Mouse (Mus musculus) hindbrain, embryonic 14.5 days (tissue): ENCODE results near the gene Oxld1. TPM values are rescaled to one million over a fixed set of nuclear protein-coding genes. Genes with fewer than 3 reads are reported as not detected.

Experiments used
- ATAC-seq: fragments of 200-750 bp; cut with Nextera tagmentation; 2 replicates; pipeline ENCODE4 v1.8.0; 2017; ENCODE audit warnings: moderate number of reproducible peaks, mild to moderate bottlenecking, moderate TSS enrichment, moderate library complexity; ENCODE audit not compliant: low FRiP score
- DNase-seq: peaks from one replicate; pipeline ENCODE4 v3.0.0-alpha.2; 2015; ENCODE audit warnings: low spot score
- H3K27ac ChIP-seq: fragments of 300-500 bp; sonication (generic); 2 replicates; pipeline ENCODE4 v1.5.1; 2014; ENCODE audit warnings: mild to moderate bottlenecking, moderate library complexity
- H3K27me3 ChIP-seq: fragments of 300-500 bp; sonication (generic); 2 replicates; pipeline ENCODE4 v1.6.1; 2014; ENCODE audit warnings: mild to moderate bottlenecking, low read length, mixed read lengths; ENCODE audit not compliant: control insufficient read depth, insufficient read depth
- H3K36me3 ChIP-seq: fragments of 300-500 bp; sonication (generic); replicated peaks from 2 replicates; pipeline ENCODE4 v1.6.1; 2014; ENCODE audit not compliant: control insufficient read depth, insufficient read depth
- H3K4me1 ChIP-seq: fragments of 300-500 bp; sonication (generic); replicated peaks from 2 replicates; pipeline ENCODE4 v1.6.1; 2014; ENCODE audit warnings: antibody characterized with exemption, low read length, mixed read lengths; ENCODE audit not compliant: control insufficient read depth, insufficient read depth
- H3K4me2 ChIP-seq: fragments of 300-500 bp; sonication (generic); replicated peaks from 2 replicates; pipeline ENCODE4 v1.6.1; 2014; ENCODE audit warnings: mild to moderate bottlenecking, moderate library complexity
- H3K4me3 ChIP-seq: fragments of 300-500 bp; sonication (generic); replicated peaks from 2 replicates; pipeline ENCODE4 v1.5.1; 2014; ENCODE audit warnings: mild to moderate bottlenecking, low read length
- H3K9ac ChIP-seq: fragments of 300-500 bp; sonication (generic); 2 replicates; pipeline ENCODE4 v1.6.1; 2014
- H3K9me3 ChIP-seq: fragments of 300-500 bp; sonication (generic); 2 replicates; pipeline ENCODE4 v1.6.1; 2016; ENCODE audit warnings: low read length; ENCODE audit not compliant: control insufficient read depth
- WGBS: fragments of 180-500 bp; shearing (Covaris S2); extraction: QIAGEN DNeasy Blood & Tissue Kit; methylation state at CpG from one replicate; pipeline ENCODE4 v1.1.7; 2014; 5-methylcytosine and 5-hydroxymethylcytosine counted together
- polyA plus RNA-seq: library from polyadenylated mRNA; unstranded; fragments of >200 nt; fragmentation: Nextera tagmentation; extraction: Ambion mirVana; gene quantifications from 2 replicates; pipeline ENCODE4 v1.2.1, GENCODE M21; 2014

Gene Oxld1
- polyA plus RNA-seq, 1 experiment from 2014 or later: 12.4 TPM

- 91% methylated on average over 2 of the region's 2 CpGs for WGBS
- no peaks in the 10 kb centered on the region for H3K27me3 ChIP-seq
- H3K4me2 ChIP-seq: no peak overlapping the region
- peaks cover 22% of the 10 kb centered on the region for H3K4me1 ChIP-seq
- ATAC-seq (no peak), DNase-seq (no peak)
- no peaks in the 10 kb centered on the region for H3K9me3 ChIP-seq
- H3K9ac ChIP-seq: no peak overlapping the region
- H3K27ac ChIP-seq: no peak overlapping the region
- peaks cover 63% of the 10 kb centered on the region for H3K36me3 ChIP-seq
- H3K4me3 ChIP-seq: no peak overlapping the region
Observed at GRCm38 (mm10) chr11:120463536-120463935, 5.7 kb upstream of the Oxld1 start.

GRCm38 (mm10) chr11:120458847-120459597, 1.2 kb upstream of the Oxld1 start:
- H3K27me3 ChIP-seq: no peaks in the 10 kb centered on the region
- DNase-seq (no peak), ATAC-seq (no peak)
- peak overlapping the region; percentile 95 for H3K9ac ChIP-seq
- peak overlapping the region; percentile 88 for H3K4me3 ChIP-seq
- no peak overlapping the region for H3K27ac ChIP-seq
- WGBS: 74% methylated on average over 6 of the region's 6 CpGs
- H3K4me1 ChIP-seq: peaks cover 7% of the 10 kb centered on the region
- no peaks in the 10 kb centered on the region for H3K9me3 ChIP-seq
- H3K4me2 ChIP-seq: peak overlapping the region; percentile 70
- H3K36me3 ChIP-seq: peaks cover 44% of the 10 kb centered on the region

GRCm38 (mm10) chr11:120457370-120457769, 498 bp downstream of the Oxld1 start:
- peak overlapping the region; percentile 95 for H3K9ac ChIP-seq
- H3K27me3 ChIP-seq: no peaks in the 10 kb centered on the region
- peaks cover 7% of the 10 kb centered on the region for H3K4me1 ChIP-seq
- WGBS: 38% methylated on average over 14 of the region's 14 CpGs
- H3K36me3 ChIP-seq: peaks cover 28% of the 10 kb centered on the region
- peak overlapping the region; percentile 83 for H3K27ac ChIP-seq
- H3K4me2 ChIP-seq: peak overlapping the region; percentile 70
- H3K9me3 ChIP-seq: no peaks in the 10 kb centered on the region
- no peak for ATAC-seq
- H3K4me3 ChIP-seq: peak overlapping the region; percentile 88
- no peak for DNase-seq

- no peak overlapping the region for H3K4me3 ChIP-seq
- H3K27ac ChIP-seq: no peak overlapping the region
- peaks cover 7% of the 10 kb centered on the region for H3K4me1 ChIP-seq
- no peaks in the 10 kb centered on the region for H3K27me3 ChIP-seq
- H3K4me2 ChIP-seq: no peak overlapping the region
- DNase-seq (no peak), ATAC-seq (no peak)
- 95% methylated on average over 7 of the region's 7 CpGs for WGBS
- H3K9ac ChIP-seq: no peak overlapping the region
- no peaks in the 10 kb centered on the region for H3K9me3 ChIP-seq
- peaks cover 9% of the 10 kb centered on the region; the same call in 1 of the 2 replicates for H3K36me3 ChIP-seq
Observed at GRCm38 (mm10) chr11:120455413-120455812, 2.5 kb downstream of the Oxld1 start.

GRCm38 (mm10) chr11:120454965-120455364, 2.9 kb downstream of the Oxld1 start:
- H3K36me3 ChIP-seq: peaks cover 6% of the 10 kb centered on the region; the same call in 1 of the 2 replicates
- peaks cover 7% of the 10 kb centered on the region for H3K4me1 ChIP-seq
- no peak overlapping the region for H3K4me3 ChIP-seq
- no peak overlapping the region for H3K4me2 ChIP-seq
- DNase-seq (no peak), ATAC-seq (no peak)
- no peak overlapping the region for H3K9ac ChIP-seq
- H3K9me3 ChIP-seq: no peaks in the 10 kb centered on the region
- WGBS: 95% methylated on average over 4 of the region's 4 CpGs
- no peaks in the 10 kb centered on the region for H3K27me3 ChIP-seq
- no peak overlapping the region for H3K27ac ChIP-seq

- DNase-seq (no peak), ATAC-seq (no peak)
- no peaks in the 10 kb centered on the region for H3K9me3 ChIP-seq
- H3K27ac ChIP-seq: no peak within 1 kb of the TSS
- no peaks in the 10 kb centered on the region for H3K27me3 ChIP-seq
- 86% methylated on average over 4 of the region's 4 CpGs for WGBS
- H3K4me1 ChIP-seq: no peaks in the 10 kb centered on the region
- no peak within 1 kb of the TSS for H3K4me3 ChIP-seq
- H3K36me3 ChIP-seq: no peaks in the 10 kb centered on the region
- no peak within 1 kb of the TSS for H3K4me2 ChIP-seq
- H3K9ac ChIP-seq: no peak within 1 kb of the TSS
Observed at GRCm38 (mm10) chr11:120453306-120453705, 4.6 kb downstream of the Oxld1 start, which contains the start of gene Pde6g. TSS of gene Pde6g (minus strand) at chr11:120453500.

GRCm38 (mm10) chr11:120452246-120452645, 5.6 kb downstream of the Oxld1 start:
- Histone ChIP-seq H3K4me3 (no peak overlapping the region), H3K4me1 (no peaks in the 10 kb centered on the region), H3K9me3 (no peaks in the 10 kb centered on the region), H3K36me3 (no peaks in the 10 kb centered on the region), H3K4me2 (no peak overlapping the region), H3K27ac (no peak overlapping the region), H3K27me3 (no peaks in the 10 kb centered on the region), H3K9ac (no peak overlapping the region)
- no peak for ATAC-seq
- 70% methylated on average over 3 of the region's 3 CpGs for WGBS
- DNase-seq: no peak

GRCm38 (mm10) chr11:120447179-120447578, 10.7 kb downstream of the Oxld1 start:
- whole genome bisulfite sequencing: 83% methylated on average over 7 of the region's 7 CpGs
- Histone ChIP-seq H3K9ac (no peak overlapping the region), H3K4me2 (no peak overlapping the region), H3K36me3 (no peaks in the 10 kb centered on the region), H3K27ac (no peak overlapping the region), H3K4me3 (no peak overlapping the region), H3K4me1 (no peaks in the 10 kb centered on the region), H3K27me3 (no peaks in the 10 kb centered on the region), H3K9me3 (no peaks in the 10 kb centered on the region)
- DNase-seq: no peak
- ATAC-seq: no peak

- Histone ChIP-seq H3K4me3 (no peak overlapping the region), H3K4me2 (no peak overlapping the region), H3K9me3 (no peaks in the 10 kb centered on the region), H3K9ac (no peak overlapping the region), H3K4me1 (no peaks in the 10 kb centered on the region), H3K27me3 (no peaks in the 10 kb centered on the region), H3K27ac (no peak overlapping the region), H3K36me3 (no peaks in the 10 kb centered on the region)
- ATAC-seq (no peak), DNase-seq (no peak)
- WGBS: 88% methylated on average over 3 of the region's 3 CpGs
Observed at GRCm38 (mm10) chr11:120445475-120445874, 12.4 kb downstream of the Oxld1 start.
